Mouse (Mus musculus) cortical plate, adult 2 months (tissue): Measurements from ENCODE around the gene Bud23.

ENCODE experiments used
- CTCF ChIP-seq: fragments of 200-500 bp; IDR thresholded peaks from 2 replicates; pipeline ENCODE4 v1.5.1; 2011; ENCODE audit warnings: mild to moderate bottlenecking, control low read depth, low read length; ENCODE audit not compliant: insufficient read depth; ENCODE audit errors: extremely low read depth
- POLR2A ChIP-seq: fragments of 200-500 bp; IDR thresholded peaks from 2 replicates; pipeline ENCODE4 v1.6.1; 2011; ENCODE audit warnings: mild to moderate bottlenecking, low read length, control low read depth; ENCODE audit not compliant: insufficient read depth; ENCODE audit errors: extremely low read depth

DNA sequence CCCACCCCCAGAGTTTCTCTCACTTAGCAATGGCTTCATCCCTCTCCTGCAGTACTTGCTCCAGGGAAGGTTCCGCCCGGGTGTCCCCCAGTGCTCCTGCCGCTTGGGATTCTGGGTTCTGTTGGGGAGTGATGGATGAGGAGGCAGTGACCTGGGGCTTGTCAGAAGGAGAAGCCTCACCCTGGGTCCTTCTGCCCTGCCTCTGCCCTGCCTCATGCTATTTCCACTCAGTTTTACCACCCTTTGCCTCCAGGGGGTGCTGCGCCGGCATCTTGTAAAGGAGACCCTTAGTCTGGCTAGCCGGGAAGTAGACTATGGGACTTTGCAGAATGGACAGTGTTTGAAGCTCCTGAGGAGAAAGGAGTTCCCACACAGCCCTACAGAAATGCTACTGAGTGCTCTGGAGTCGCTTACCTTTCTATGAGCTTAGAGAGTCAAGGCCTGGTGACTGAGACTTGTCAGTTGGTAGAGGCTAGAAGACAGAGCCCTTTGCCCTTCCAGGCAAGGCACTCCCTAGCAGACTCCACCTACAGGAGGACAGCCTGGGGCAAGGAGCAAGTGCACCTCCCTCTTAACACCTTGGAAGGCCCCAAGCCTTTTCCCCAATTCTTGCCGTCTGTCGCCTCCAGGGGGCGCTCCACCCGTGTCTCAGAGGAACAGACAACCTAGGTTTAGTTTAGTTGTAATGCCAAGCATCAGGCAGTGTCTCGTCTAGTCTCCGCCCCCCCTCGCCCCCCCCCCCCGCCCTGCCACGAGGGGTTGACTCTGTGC is 51.9 kb downstream of the Bud23 start:
- TF ChIP-seq CTCF (peak; percentile 63), POLR2A (no peak)
